In genomic region chr5:125125219-125125618, GRCm38 (mm10) we compare ENCODE assay signal across 12 mouse cellular contexts. TPM values are rescaled to one million over a fixed set of nuclear protein-coding genes. Genes with fewer than 3 reads are reported as not detected.
DNase-seq lines count a peak whose midpoint lies in the region; ATAC-seq and TF ChIP-seq lines count a peak whose summit lies in the region.
"Had no signal": no experiment of that assay in that cellular context is flagged by ENCODE, and none has a peak within 500 bp of the region (broad histone marks: within the 10 kb centered on the region; RNA-seq: fewer than 3 reads in every experiment).

No protein-coding gene starts in this region.

- no peak overlapping the region for H3K4me2 ChIP-seq in kidney, postnatal 0 days (ENCODE audit: low read length)
- H3K4me2 ChIP-seq in CH12.LX (ENCODE audit: insufficient read depth, low read depth, poor library complexity, severe bottlenecking), result no peak overlapping the region
- no peak overlapping the region for H3K4me2 ChIP-seq in heart, postnatal 0 days (ENCODE audit: low read depth, low read length)
- H3K4me2 ChIP-seq in intestine, embryonic 16.5 days (ENCODE audit: low read depth, low read length), result no peak overlapping the region
- H3K4me2 ChIP-seq: embryonic facial prominence, embryonic 15.5 days; stomach, embryonic 15.5 days had no signal

- no peak overlapping the region for H3K4me3 ChIP-seq in kidney, postnatal 0 days (replicated peaks; ENCODE audit: low read depth, low read length)
- no peak overlapping the region for H3K4me3 ChIP-seq in CH12.LX (replicated peaks in 1 of 3; ENCODE audit: low read depth in 2 of 3, low read length in 2 of 3, poor library complexity in 1 of 3)
- H3K4me3 ChIP-seq in heart, postnatal 0 days (ENCODE audit: low read depth, low read length), result no peak overlapping the region
- no peak overlapping the region for H3K4me3 ChIP-seq in intestine, embryonic 16.5 days (ENCODE audit: low read length)
- H3K4me3 ChIP-seq: embryonic facial prominence, embryonic 15.5 days; stomach, embryonic 15.5 days had no signal

- dilution Hi-C loops in CH12.LX (cut with MboI; ENCODE audit: extremely low pct_ligation_motif_present, extremely low pct_unique_long_range_greater_than_20kb, low sequenced_read_pairs), result no loop called here

- TF ChIP-seq CTCF in kidney, postnatal 0 days (IDR thresholded peaks at IDR 0.05; ENCODE audit: low read depth), result no peak
- TF ChIP-seq CTCF in CH12.LX (conservative IDR thresholded peaks at IDR 0.05 in 1 of 2, IDR thresholded peaks at IDR 0.05 in 1 of 2; ENCODE audit: low read depth in 2 of 2, low read length in 2 of 2), result no peak
- TF ChIP-seq CTCF in heart, postnatal 0 days (IDR thresholded peaks at IDR 0.05; ENCODE audit: low read depth), result no peak

- peaks cover 3% of the 10 kb centered on the region for H3K36me3 ChIP-seq in kidney, postnatal 0 days (ENCODE audit: insufficient read depth, low read length)
- H3K36me3 ChIP-seq in CH12.LX (replicated peaks in 1 of 2; ENCODE audit: control insufficient read depth in 1 of 2, insufficient read depth in 1 of 2, low read length in 1 of 2), result peaks cover 17 to 53% of the 10 kb centered on the region in 2 experiments
- H3K36me3 ChIP-seq in heart, postnatal 0 days (replicated peaks; ENCODE audit: control insufficient read depth, insufficient read depth, low read length), result peaks cover 18% of the 10 kb centered on the region; the same call in 1 of the 2 replicates
- no peaks in the 10 kb centered on the region for H3K36me3 ChIP-seq in intestine, embryonic 16.5 days (ENCODE audit: control insufficient read depth, insufficient read depth, low read length)
- H3K36me3 ChIP-seq: stomach, embryonic 15.5 days had no signal

- no peak for TF ChIP-seq RAD21 in CH12.LX (IDR thresholded peaks at IDR 0.05; ENCODE audit: low read depth, low read length)

- WGBS in kidney, postnatal 0 days, result 59% methylated on average over 3 of the region's 3 CpGs
- WGBS in heart, postnatal 0 days, result 20% methylated on average over 3 of the region's 3 CpGs
- WGBS in intestine, embryonic 16.5 days, result 86% methylated on average over 3 of the region's 3 CpGs

- peaks cover 27% of the 10 kb centered on the region for H3K4me1 ChIP-seq in kidney, postnatal 0 days (replicated peaks; ENCODE audit: insufficient read depth, low read length)
- peaks cover 32 to 72% of the 10 kb centered on the region in 2 experiments for H3K4me1 ChIP-seq in CH12.LX (ENCODE audit: control insufficient read depth in 1 of 2, insufficient read depth in 2 of 2)
- peaks cover 46% of the 10 kb centered on the region for H3K4me1 ChIP-seq in heart, postnatal 0 days (ENCODE audit: control insufficient read depth, insufficient read depth)
- H3K4me1 ChIP-seq in intestine, embryonic 16.5 days (ENCODE audit: control insufficient read depth, insufficient read depth, low read length), result peaks cover 38% of the 10 kb centered on the region

- TF ChIP-seq EP300 in CH12.LX (IDR thresholded peaks at IDR 0.05; ENCODE audit: low read length), result peak; percentile 14; the same call in 1 of the 2 replicates
- TF ChIP-seq EP300 in heart, postnatal 0 days (IDR thresholded peaks at IDR 0.05; ENCODE audit: low read depth), result no peak

- TF ChIP-seq POLR2A in CH12.LX (IDR thresholded peaks at IDR 0.05; ENCODE audit: low read depth, low read length), result no peak

- no peaks in the 10 kb centered on the region for H3K27me3 ChIP-seq in kidney, postnatal 0 days (ENCODE audit: insufficient read depth, low read length)
- H3K27me3 ChIP-seq in CH12.LX (replicated peaks), result no peaks in the 10 kb centered on the region
- no peaks in the 10 kb centered on the region for H3K27me3 ChIP-seq in heart, postnatal 0 days (ENCODE audit: control insufficient read depth, insufficient read depth, low read length)
- H3K27me3 ChIP-seq in intestine, embryonic 16.5 days (replicated peaks; ENCODE audit: control insufficient read depth, insufficient read depth, low read length), result no peaks in the 10 kb centered on the region
- H3K27me3 ChIP-seq: embryonic facial prominence, embryonic 15.5 days; stomach, embryonic 15.5 days had no signal

- in situ Hi-C loops in CH12.LX (cut with MboI; ENCODE audit: low pct_ligation_motif_present, low pct_unique_long_range_greater_than_20kb, low sequenced_read_pairs), result loop anchor here (10.0 kb wide), 2 partner anchors 50 to 120 kb away; partner anchors contain the start of gene Ncor2

- H3K27ac ChIP-seq in kidney, postnatal 0 days, result peak overlapping the region; percentile 25; the same call in 1 of the 2 replicates
- peak overlapping the region; percentile 13; the same call in 1 of the 2 replicates for H3K27ac ChIP-seq in CH12.LX (ENCODE audit: insufficient read depth, low read depth)
- H3K27ac ChIP-seq in heart, postnatal 0 days (ENCODE audit: low read depth), result peak overlapping the region; percentile 41
- no peak overlapping the region for H3K27ac ChIP-seq in intestine, embryonic 16.5 days (ENCODE audit: low read length)
- H3K27ac ChIP-seq: embryonic facial prominence, embryonic 15.5 days; stomach, embryonic 15.5 days had no signal

- no peaks in the 10 kb centered on the region for H3K9me3 ChIP-seq in kidney, postnatal 0 days (replicated peaks; ENCODE audit: low read length)
- no peaks in the 10 kb centered on the region for H3K9me3 ChIP-seq in CH12.LX (replicated peaks; ENCODE audit: low read length)
- H3K9me3 ChIP-seq in heart, postnatal 0 days (replicated peaks; ENCODE audit: control insufficient read depth, low read length), result no peaks in the 10 kb centered on the region
- no peaks in the 10 kb centered on the region for H3K9me3 ChIP-seq in intestine, embryonic 16.5 days (ENCODE audit: control insufficient read depth, low read length)
- H3K9me3 ChIP-seq: embryonic facial prominence, embryonic 15.5 days; stomach, embryonic 15.5 days had no signal

- ATAC-seq in kidney, postnatal 0 days (replicated peaks; ENCODE audit: low FRiP score, low read depth), result no peak
- no peak for ATAC-seq in heart, postnatal 0 days (ENCODE audit: insufficient read depth, low read depth)
- ATAC-seq in intestine, embryonic 16.5 days, result no peak

- peak; percentile 40 to 52 for DNase-seq in adrenal gland, postnatal 36 days
- DNase-seq in adrenal gland, adult 18-20 months (ENCODE audit: low spot score in 2 of 2), result no peak
- DNase-seq in kidney, postnatal 0 days (ENCODE audit: low spot score), result no peak
- no peak for DNase-seq in kidney, adult 8-10 months
- DNase-seq in CH12.LX (ENCODE audit: extremely low read depth), result no peak
- DNase-seq in heart, postnatal 0 days (ENCODE audit: low spot score), result no peak
- DNase-seq in layer of hippocampus, adult 18-20 months (ENCODE audit: low spot score in 2 of 2), result no peak
- DNase-seq: cerebellum, adult 9-11 months; gastrocnemius, postnatal 14 days had no signal

- H3K9ac ChIP-seq in kidney, postnatal 0 days (ENCODE audit: low read depth, low read length), result no peak overlapping the region
- no peak overlapping the region for H3K9ac ChIP-seq in CH12.LX (ENCODE audit: insufficient read depth, low read depth)
- H3K9ac ChIP-seq in heart, postnatal 0 days (replicated peaks; ENCODE audit: low read depth, low read length), result no peak overlapping the region
- no peak overlapping the region for H3K9ac ChIP-seq in intestine, embryonic 16.5 days (ENCODE audit: low read depth, low read length)
- H3K9ac ChIP-seq: embryonic facial prominence, embryonic 15.5 days; stomach, embryonic 15.5 days had no signal

- peaks cover 4% of the 10 kb centered on the region; the same call in 1 of the 2 replicates for H3K79me2 ChIP-seq in CH12.LX (replicated peaks; ENCODE audit: control insufficient read depth, extremely low read depth, insufficient read depth, poor library complexity, severe bottlenecking)

TF ChIP-seq in CH12.LX, 34 proteins besides CTCF, POLR2A, EP300 and RAD21:
- no peak for TF ChIP-seq E2F4 (IDR thresholded peaks at IDR 0.05; ENCODE audit: insufficient replicate concordance, low read depth, low read length)
- 0 out of 2 replicates have a peak, but pooled peaks have one; percentile 23 for TF ChIP-seq ETS1 (conservative IDR thresholded peaks at IDR 0.05; ENCODE audit: low read depth, low read length)
- no peak for TF ChIP-seq BHLHE40 (IDR thresholded peaks at IDR 0.05; ENCODE audit: low read depth, low read length)

RNA-seq across cellular contexts. Expression of gene Ncor2, which starts 53.8 kb away (rescaled TPM):
- 100 to 1,000 TPM; 217 to 310 TPM for total RNA-seq in adrenal gland, postnatal 36 days (2021)
- 100 to 1,000 TPM; 195 to 242 TPM for total RNA-seq in adrenal gland, adult 18-20 months (2021)
- polyA plus RNA-seq in kidney, postnatal 0 days (2015; fragmentation: Nextera tagmentation; extraction: Ambion mirVana), result 14.6 and 15.5 TPM in 2 replicates
- total RNA-seq in CH12.LX (2012; rRNA removed), result 7.2 and 10.8 TPM in 2 replicates
- total RNA-seq in CH12.LX (2014; rRNA removed), result 2.5 and 3.9 TPM in 2 replicates
- polyA plus RNA-seq in CH12.LX (2012; ENCODE audit: insufficient read length, low read depth), result 37.7 and 44.7 TPM in 2 replicates
- 21.6 and 73.8 TPM in 2 replicates for total RNA-seq in heart, postnatal 0 days (2014; rRNA removed; ENCODE audit: low replicate concordance)
- polyA plus RNA-seq in heart, postnatal 0 days (2015; fragmentation: Nextera tagmentation; extraction: Ambion mirVana), result 14.3 and 15.5 TPM in 2 replicates
- 13.1 and 14.4 TPM in 2 replicates for polyA plus RNA-seq in intestine, embryonic 16.5 days (2015; fragmentation: Nextera tagmentation; extraction: Ambion mirVana)
- 100 to 1,000 TPM; 291 to 298 TPM for total RNA-seq in layer of hippocampus, adult 18-20 months (2021)

Comparison
In these comparisons a context has a peak if more than half of its experiments do, and no peak if none do; other contexts are left out.
1. DNase-seq: peak in adrenal gland, postnatal 36 days (2 of 2); none in adrenal gland, adult 18-20 months (0 of 2), kidney, postnatal 0 days (single experiment), kidney, adult 8-10 months (0 of 2), CH12.LX (single experiment), heart, postnatal 0 days (single experiment) and layer of hippocampus, adult 18-20 months (0 of 2).